Mouse (Mus musculus) gastrocnemius, adult 8-10 months (tissue): ENCODE data around the gene Lats2. TPM values are rescaled to one million over a fixed set of nuclear protein-coding genes. Genes with fewer than 3 reads are reported as not detected.

ENCODE experiments used
- microRNA-seq: library from miRNA; unstranded; fragments of <30 nt; microRNA quantifications from one replicate; pipeline ENCODE4 v1.2.0, GENCODE M21; 2022
- total RNA-seq, 4 experiments: library from RNA; stranded (reverse); gene quantifications; 2 replicates each; pipeline ENCODE4 v1.2.4; 2022

The Lats2 gene
- total RNA-seq, 4 experiments from 2014 or later = 15.7 to 23.4 (median 16.7) TPM

Small RNA genes within 50 kb of the gene (microRNA-seq; reads per million reads assigned to microRNA genes)
- gene Mir3077 = not detected

Other genes starting within 250 kb of the Lats2 start
- gene Il17d, start 233.6 kb downstream of the Lats2 start, total RNA-seq = 1 to 10 TPM in 2 of 4 experiments, under 1 TPM in 2; 0.77 to 1.6 (median 1.1) TPM
- 10 to 100 TPM; 43.7 to 52.2 (median 47.1) TPM for gene Eef1akmt1, start 186.8 kb downstream of the Lats2 start, total RNA-seq
- 10 to 100 TPM; 10.0 to 11.7 (median 10.7) TPM for gene Xpo4, start 93.0 kb downstream of the Lats2 start, total RNA-seq
- gene Gm49361, start 12.3 kb downstream of the Lats2 start, total RNA-seq = 1 to 10 TPM in 1 of 4 experiments, under 1 TPM in 1, not detected in 2; 0.70 to 1.4 TPM
- gene Sap18, start 39.8 kb upstream of the Lats2 start, total RNA-seq = 10 to 100 TPM; 43.5 to 76.8 (median 67.7) TPM
- gene Ska3, start 67.8 kb upstream of the Lats2 start, total RNA-seq = not detected
- 10 to 100 TPM; 62.6 to 77.1 (median 74.0) TPM for gene Mrpl57, start 67.8 kb upstream of the Lats2 start, total RNA-seq
- 1 to 10 TPM; 2.2 to 3.8 (median 2.9) TPM for gene Zdhhc20, start 131.9 kb upstream of the Lats2 start, total RNA-seq
- 10 to 100 TPM; 38.7 to 43.9 (median 41.0) TPM for gene Micu2, start 240.9 kb upstream of the Lats2 start, total RNA-seq